Mouse (Mus musculus): ENCODE results near the gene Mtmr10. TPM values are rescaled to one million over a fixed set of nuclear protein-coding genes. Genes with fewer than 3 reads are reported as not detected.

Gene Mtmr10
- 15.0 and 15.4 TPM in 2 replicates for polyA plus RNA-seq (2014; fragmentation: Nextera tagmentation; extraction: Ambion mirVana)

- Histone ChIP-seq H3K9me3 (ENCODE audit: control insufficient read depth, low read length) (no peaks in the 10 kb centered on the region), H3K27me3 (ENCODE audit: control insufficient read depth, insufficient read depth, low read length) (no peaks in the 10 kb centered on the region), H3K4me1 (replicated peaks; ENCODE audit: control insufficient read depth, insufficient read depth, low read length) (peaks cover 8% of the 10 kb centered on the region), H3K36me3 (replicated peaks; ENCODE audit: control insufficient read depth, insufficient read depth) (no peaks in the 10 kb centered on the region), H3K27ac (peak within 1 kb of the TSS; percentile 55), H3K9ac (peak within 1 kb of the TSS; percentile 61), H3K4me2 (replicated peaks) (peak within 1 kb of the TSS; percentile 69), H3K4me3 (replicated peaks; ENCODE audit: low read length) (peak within 1 kb of the TSS; percentile 50)
- DNase-seq (ENCODE audit: low spot score) (peak; percentile 96), ATAC-seq (ENCODE audit: low FRiP score) (peak; percentile 98)
- WGBS, result under 1% methylated on average over 77 of the region's 77 CpGs
These were observed at the start of gene Mtmr10 for GRCm38 (mm10) chr7:64287414-64288091. Gene Mtmr10, plus strand, starts transcription at chr7:64287653.

GRCm38 (mm10) chr7:64237747-64238146, 49.7 kb upstream of the Mtmr10 start:
- H3K9ac ChIP-seq, result no peak overlapping the region
- WGBS, result 90% methylated on average over 8 of the region's 8 CpGs
- ATAC-seq (ENCODE audit: low FRiP score), result no peak
- H3K4me1 ChIP-seq (replicated peaks; ENCODE audit: control insufficient read depth, insufficient read depth, low read length), result no peaks in the 10 kb centered on the region
- H3K4me3 ChIP-seq (replicated peaks; ENCODE audit: low read length), result no peak overlapping the region
- no peaks in the 10 kb centered on the region for H3K9me3 ChIP-seq (ENCODE audit: control insufficient read depth, low read length)
- H3K27me3 ChIP-seq (ENCODE audit: control insufficient read depth, insufficient read depth, low read length), result no peaks in the 10 kb centered on the region
- H3K27ac ChIP-seq, result no peak overlapping the region
- H3K36me3 ChIP-seq (replicated peaks; ENCODE audit: control insufficient read depth, insufficient read depth), result no peaks in the 10 kb centered on the region
- no peak overlapping the region for H3K4me2 ChIP-seq (replicated peaks)
- no peak for DNase-seq (ENCODE audit: low spot score)

DNA sequence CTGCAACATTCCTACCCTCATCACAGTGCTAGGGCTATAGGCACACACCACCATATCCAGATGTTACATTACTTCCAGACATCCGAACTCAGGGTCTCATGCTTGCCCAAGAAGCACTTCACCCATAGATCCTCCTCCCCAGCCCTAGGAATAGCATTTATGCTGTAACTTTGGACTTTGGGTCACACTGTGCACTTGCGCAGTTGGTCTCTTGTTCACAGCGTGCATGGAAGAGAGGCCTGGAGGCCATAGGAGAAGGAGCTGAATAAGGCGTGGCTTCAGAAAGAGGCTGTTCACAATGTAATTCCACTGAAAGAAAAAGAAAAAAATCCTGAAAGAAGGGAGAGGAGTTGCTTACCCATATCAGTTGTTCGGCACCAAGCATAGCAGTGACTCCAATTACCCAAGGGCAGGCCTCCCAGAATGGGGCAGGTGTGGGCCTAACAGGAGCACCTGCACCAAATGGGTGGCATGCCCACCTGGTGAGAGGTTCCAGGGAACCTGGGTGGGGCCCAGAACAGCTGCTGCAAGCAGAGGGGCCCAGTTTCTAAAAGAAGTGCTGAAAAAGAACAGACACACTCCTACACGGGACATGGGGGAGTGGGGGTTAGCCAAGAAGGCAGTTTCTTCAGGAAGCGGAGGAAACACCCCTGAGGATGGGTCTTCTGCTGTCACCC, 48.9 kb upstream of the Mtmr10 start:
- no peak overlapping the region for H3K4me3 ChIP-seq (replicated peaks; ENCODE audit: low read length)
- H3K27ac ChIP-seq, result no peak overlapping the region
- H3K9ac ChIP-seq, result no peak overlapping the region
- no peaks in the 10 kb centered on the region for H3K27me3 ChIP-seq (ENCODE audit: control insufficient read depth, insufficient read depth, low read length)
- H3K9me3 ChIP-seq (ENCODE audit: control insufficient read depth, low read length), result no peaks in the 10 kb centered on the region
- H3K36me3 ChIP-seq (replicated peaks; ENCODE audit: control insufficient read depth, insufficient read depth), result no peaks in the 10 kb centered on the region
- WGBS, result 96% methylated on average over 7 of the region's 7 CpGs
- no peak overlapping the region for H3K4me2 ChIP-seq (replicated peaks)
- DNase-seq (ENCODE audit: low spot score) (no peak), ATAC-seq (ENCODE audit: low FRiP score) (no peak)
- no peaks in the 10 kb centered on the region for H3K4me1 ChIP-seq (replicated peaks; ENCODE audit: control insufficient read depth, insufficient read depth, low read length)

DNA sequence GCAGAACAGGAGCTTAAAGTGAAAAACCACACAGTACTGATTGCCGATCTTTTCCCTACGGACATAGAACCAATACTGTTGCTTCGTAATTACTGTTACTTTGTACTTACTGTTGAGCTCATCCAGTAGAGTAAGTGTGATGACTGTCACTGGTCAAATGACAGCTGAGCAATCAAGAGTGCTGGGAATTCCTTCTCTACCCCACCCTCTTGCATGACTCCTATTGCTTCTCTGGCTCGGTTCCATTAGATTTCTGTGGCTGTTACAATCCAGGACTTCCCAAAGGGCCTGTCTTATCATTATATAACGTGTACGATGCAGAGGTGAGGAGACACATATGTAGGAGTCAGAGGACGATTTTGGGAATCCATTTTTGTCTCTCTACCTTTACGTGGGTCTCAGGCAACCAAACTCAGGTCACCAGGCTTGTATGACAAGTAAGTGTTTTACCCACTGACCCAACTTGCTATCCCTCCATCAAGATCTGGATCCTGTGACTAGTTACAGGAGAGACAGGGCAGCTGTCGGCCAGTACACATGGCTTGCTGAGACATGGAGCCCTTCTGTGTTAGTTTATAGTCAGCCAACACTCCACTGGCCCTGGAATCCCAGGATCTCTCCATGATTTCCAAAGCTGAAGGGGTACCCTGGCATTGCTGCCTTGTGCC, 48.2 kb upstream of the Mtmr10 start:
- no peak overlapping the region for H3K27ac ChIP-seq
- H3K9me3 ChIP-seq (ENCODE audit: control insufficient read depth, low read length), result no peaks in the 10 kb centered on the region
- H3K9ac ChIP-seq, result no peak overlapping the region
- WGBS, result 89% methylated on average over 9 of the region's 9 CpGs
- no peaks in the 10 kb centered on the region for H3K4me1 ChIP-seq (replicated peaks; ENCODE audit: control insufficient read depth, insufficient read depth, low read length)
- no peak overlapping the region for H3K4me3 ChIP-seq (replicated peaks; ENCODE audit: low read length)
- H3K27me3 ChIP-seq (ENCODE audit: control insufficient read depth, insufficient read depth, low read length), result no peaks in the 10 kb centered on the region
- ATAC-seq (ENCODE audit: low FRiP score) (no peak), DNase-seq (ENCODE audit: low spot score) (no peak)
- H3K36me3 ChIP-seq (replicated peaks; ENCODE audit: control insufficient read depth, insufficient read depth), result no peaks in the 10 kb centered on the region
- H3K4me2 ChIP-seq (replicated peaks), result no peak overlapping the region

DNA sequence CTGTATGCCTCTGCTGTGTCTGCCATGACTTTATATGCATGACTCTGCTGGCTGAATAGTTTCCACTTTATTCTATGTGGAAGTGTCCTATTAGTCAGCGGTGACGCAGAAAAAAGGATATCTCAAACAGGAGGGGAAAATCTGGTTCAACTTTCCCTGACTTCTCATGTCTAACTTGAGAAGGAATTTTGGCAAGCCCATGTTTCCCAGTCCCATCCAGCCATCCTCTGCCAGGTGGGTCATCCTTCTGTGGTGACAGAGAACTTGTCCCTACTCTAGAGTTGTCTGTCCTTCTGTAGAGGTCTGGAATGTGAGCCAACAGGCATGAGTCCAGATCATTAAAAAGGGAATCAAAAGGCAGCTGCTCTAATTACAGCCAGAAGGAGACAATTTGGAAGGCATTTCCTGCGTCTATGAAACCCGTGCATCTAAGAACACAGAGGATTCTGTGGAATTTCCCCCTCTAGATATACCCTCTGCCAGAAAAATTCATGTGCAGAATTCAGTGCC, 47.6 kb upstream of the Mtmr10 start:
- no peaks in the 10 kb centered on the region for H3K4me1 ChIP-seq (replicated peaks; ENCODE audit: control insufficient read depth, insufficient read depth, low read length)
- DNase-seq (ENCODE audit: low spot score) (no peak), ATAC-seq (ENCODE audit: low FRiP score) (no peak)
- H3K27ac ChIP-seq, result no peak overlapping the region
- H3K4me2 ChIP-seq (replicated peaks), result no peak overlapping the region
- no peak overlapping the region for H3K9ac ChIP-seq
- 88% methylated on average over 4 of the region's 4 CpGs for WGBS
- H3K4me3 ChIP-seq (replicated peaks; ENCODE audit: low read length), result no peak overlapping the region
- no peaks in the 10 kb centered on the region for H3K27me3 ChIP-seq (ENCODE audit: control insufficient read depth, insufficient read depth, low read length)
- H3K9me3 ChIP-seq (ENCODE audit: control insufficient read depth, low read length), result no peaks in the 10 kb centered on the region
- no peaks in the 10 kb centered on the region for H3K36me3 ChIP-seq (replicated peaks; ENCODE audit: control insufficient read depth, insufficient read depth)

GRCm38 (mm10) chr7:64242424-64242823, 45.0 kb upstream of the Mtmr10 start:
- no peak for DNase-seq (ENCODE audit: low spot score)
- Histone ChIP-seq H3K27ac (no peak overlapping the region), H3K4me2 (replicated peaks) (no peak overlapping the region), H3K4me1 (replicated peaks; ENCODE audit: control insufficient read depth, insufficient read depth, low read length) (no peaks in the 10 kb centered on the region), H3K36me3 (replicated peaks; ENCODE audit: control insufficient read depth, insufficient read depth) (no peaks in the 10 kb centered on the region), H3K27me3 (ENCODE audit: control insufficient read depth, insufficient read depth, low read length) (no peaks in the 10 kb centered on the region), H3K9me3 (ENCODE audit: control insufficient read depth, low read length) (no peaks in the 10 kb centered on the region), H3K4me3 (replicated peaks; ENCODE audit: low read length) (no peak overlapping the region), H3K9ac (no peak overlapping the region)
- 77% methylated on average over 4 of the region's 4 CpGs for WGBS
- no peak for ATAC-seq (ENCODE audit: low FRiP score)

- no peak overlapping the region for H3K9ac ChIP-seq
- H3K4me2 ChIP-seq (replicated peaks), result no peak overlapping the region
- DNase-seq (ENCODE audit: low spot score) (no peak), ATAC-seq (ENCODE audit: low FRiP score) (peak; percentile 66)
- 79% methylated on average over 6 of the region's 6 CpGs for WGBS
- H3K4me1 ChIP-seq (replicated peaks; ENCODE audit: control insufficient read depth, insufficient read depth, low read length), result no peaks in the 10 kb centered on the region
- H3K4me3 ChIP-seq (replicated peaks; ENCODE audit: low read length), result no peak overlapping the region
- H3K27ac ChIP-seq, result no peak overlapping the region
- no peaks in the 10 kb centered on the region for H3K27me3 ChIP-seq (ENCODE audit: control insufficient read depth, insufficient read depth, low read length)
- no peaks in the 10 kb centered on the region for H3K9me3 ChIP-seq (ENCODE audit: control insufficient read depth, low read length)
- H3K36me3 ChIP-seq (replicated peaks; ENCODE audit: control insufficient read depth, insufficient read depth), result no peaks in the 10 kb centered on the region
These were observed 43.1 kb upstream of the Mtmr10 start for GRCm38 (mm10) chr7:64244371-64244770.

- 31% methylated on average over 4 of the region's 4 CpGs for WGBS
These were observed 40.7 kb upstream of the Mtmr10 start for GRCm38 (mm10) chr7:64246713-64247112.

GRCm38 (mm10) chr7:64248352-64248751, 39.1 kb upstream of the Mtmr10 start:
- H3K4me2 ChIP-seq (replicated peaks), result no peak overlapping the region
- DNase-seq (ENCODE audit: low spot score), result no peak
- H3K36me3 ChIP-seq (replicated peaks; ENCODE audit: control insufficient read depth, insufficient read depth), result no peaks in the 10 kb centered on the region
- WGBS, result 93% methylated on average over 1 of the region's 1 CpGs
- H3K4me1 ChIP-seq (replicated peaks; ENCODE audit: control insufficient read depth, insufficient read depth, low read length), result no peaks in the 10 kb centered on the region
- H3K9me3 ChIP-seq (ENCODE audit: control insufficient read depth, low read length), result no peaks in the 10 kb centered on the region
- H3K4me3 ChIP-seq (replicated peaks; ENCODE audit: low read length), result no peak overlapping the region
- no peaks in the 10 kb centered on the region for H3K27me3 ChIP-seq (ENCODE audit: control insufficient read depth, insufficient read depth, low read length)
- no peak overlapping the region for H3K9ac ChIP-seq
- ATAC-seq (ENCODE audit: low FRiP score), result no peak
- no peak overlapping the region for H3K27ac ChIP-seq

More at GRCm38 (mm10) chr7:64246713-64247112, 40.7 kb upstream of the Mtmr10 start:
- Histone ChIP-seq H3K27me3 (ENCODE audit: control insufficient read depth, insufficient read depth, low read length) (no peaks in the 10 kb centered on the region), H3K36me3 (replicated peaks; ENCODE audit: control insufficient read depth, insufficient read depth) (no peaks in the 10 kb centered on the region), H3K9me3 (ENCODE audit: control insufficient read depth, low read length) (no peaks in the 10 kb centered on the region), H3K27ac (no peak overlapping the region), H3K4me1 (replicated peaks; ENCODE audit: control insufficient read depth, insufficient read depth, low read length) (no peaks in the 10 kb centered on the region), H3K9ac (no peak overlapping the region), H3K4me3 (replicated peaks; ENCODE audit: low read length) (no peak overlapping the region), H3K4me2 (replicated peaks) (no peak overlapping the region)
- ATAC-seq (ENCODE audit: low FRiP score) (no peak), DNase-seq (ENCODE audit: low spot score) (no peak)

Data from hindbrain, embryonic 14.5 days (tissue).